Mouse (Mus musculus): ENCODE results near the gene Aebp2. TPM values are rescaled to one million over a fixed set of nuclear protein-coding genes. Genes with fewer than 3 reads are reported as not detected.

Aebp2 gene
- total and polyA plus RNA-seq, 3 experiments, result 25.9 to 42.0 (median 32.5) TPM

DNA sequence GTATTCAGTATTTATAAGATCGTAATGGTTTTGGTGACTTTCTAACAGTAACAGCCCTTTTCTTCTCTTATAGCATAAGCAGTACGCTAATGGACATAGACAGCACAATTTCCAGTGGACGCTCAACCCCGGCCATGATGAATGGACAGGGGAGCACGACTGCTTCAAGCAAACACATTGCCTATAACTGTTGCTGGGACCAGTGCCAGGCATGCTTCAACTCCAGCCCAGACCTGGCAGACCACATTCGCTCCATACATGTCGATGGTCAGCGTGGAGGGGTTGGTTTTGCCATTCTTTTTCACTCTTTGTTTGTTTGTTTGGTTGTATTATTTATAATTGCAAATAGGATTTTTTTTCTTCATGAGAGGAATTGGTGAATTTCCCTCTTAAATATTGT is 11.2 kb downstream of the Aebp2 start:
- TF ChIP-seq CHD1 (IDR thresholded peaks at IDR 0.05; ENCODE audit: low read depth, low read length) (no peak), GABPA (IDR thresholded peaks at IDR 0.05; ENCODE audit: low read depth, low read length) (no peak), MXI1 (IDR thresholded peaks at IDR 0.05; ENCODE audit: low read depth, low read length) (no peak), USF1 (IDR thresholded peaks at IDR 0.05; ENCODE audit: low read depth, low read length) (no peak), ZMIZ1 (IDR thresholded peaks at IDR 0.05; ENCODE audit: low read depth, low read length) (no peak), ZC3H11A (IDR thresholded peaks at IDR 0.05; ENCODE audit: low read depth, low read length) (no peak), USF2 (IDR thresholded peaks at IDR 0.05; ENCODE audit: borderline replicate concordance in 1 of 2, insufficient read depth in 1 of 2, low read depth in 1 of 2, low read length in 2 of 2) (no peak), POLR2AphosphoS2 (IDR thresholded peaks at IDR 0.05; ENCODE audit: low read length) (no peak), CHD2 (IDR thresholded peaks at IDR 0.05; ENCODE audit: low read length) (no peak), MYC (IDR thresholded peaks at IDR 0.05; ENCODE audit: low read depth, low read length) (no peak), E2F4 (IDR thresholded peaks at IDR 0.05; ENCODE audit: borderline replicate concordance, low read depth, low read length) (no peak), UBTF (IDR thresholded peaks at IDR 0.05; ENCODE audit: borderline replicate concordance, insufficient read depth, low read depth, low read length) (no peak), MAZ (IDR thresholded peaks at IDR 0.05; ENCODE audit: low read depth, low read length) (no peak), POLR2AphosphoS5 (IDR thresholded peaks at IDR 0.05; ENCODE audit: borderline replicate concordance, low read depth, low read length) (no peak), HCFC1 (IDR thresholded peaks at IDR 0.05; ENCODE audit: low read depth, low read length) (no peak), TBP (IDR thresholded peaks at IDR 0.05; ENCODE audit: low read depth, low read length) (no peak), RCOR1 (IDR thresholded peaks at IDR 0.05; ENCODE audit: low read depth, low read length) (no peak), GATA1 (IDR thresholded peaks at IDR 0.05; ENCODE audit: low read depth, low read length) (no peak), MYB (IDR thresholded peaks at IDR 0.05; ENCODE audit: low read depth, low read length) (no peak)

GRCm38 (mm10) chr6:140636290-140636689 is 13.8 kb downstream of the Aebp2 start:
- DNase-seq (ENCODE audit: low read depth, low spot score), result no peak
- Histone ChIP-seq H3K79me2 (ENCODE audit: control insufficient read depth, insufficient read depth, low read length, poor library complexity) (peaks cover 9% of the 10 kb centered on the region), H3K27ac (ENCODE audit: control insufficient read depth, low read depth, low read length) (no peak overlapping the region), H3K27me3 (ENCODE audit: control insufficient read depth in 1 of 2, insufficient read depth in 2 of 2, low read length in 2 of 2) (no peaks in the 10 kb centered on the region), H3K36me3 (ENCODE audit: control insufficient read depth in 1 of 2, insufficient read depth in 2 of 2, low read length in 2 of 2) (peaks cover 0 to 34% of the 10 kb centered on the region in 2 experiments; a peak in 2 of 4 replicates), H3K4me3 (ENCODE audit: control insufficient read depth in 1 of 2, insufficient read depth in 1 of 2, low read depth in 2 of 2, low read length in 2 of 2) (no peak overlapping the region), H3K4me1 (ENCODE audit: control insufficient read depth in 1 of 2, insufficient read depth in 2 of 2, low read length in 2 of 2) (no peaks in the 10 kb centered on the region), H3K9me3 (replicated peaks; ENCODE audit: insufficient read depth, low read length) (no peaks in the 10 kb centered on the region), H3K9ac (ENCODE audit: control insufficient read depth, low read depth, low read length, poor library complexity, severe bottlenecking) (no peak overlapping the region)
- no peak for TF ChIP-seq CTCF (IDR thresholded peaks at IDR 0.05 in 2 of 3, conservative IDR thresholded peaks at IDR 0.05 in 1 of 3; ENCODE audit: control insufficient read depth in 1 of 3, insufficient read depth in 1 of 3, low read depth in 2 of 3, low read length in 3 of 3, poor library complexity in 1 of 3, severe bottlenecking in 1 of 3)
- TF ChIP-seq USF1 (IDR thresholded peaks at IDR 0.05; ENCODE audit: low read depth, low read length), result no peak
- TF ChIP-seq ZMIZ1 (IDR thresholded peaks at IDR 0.05; ENCODE audit: low read depth, low read length), result no peak

More for the DNA sequence above, 11.2 kb downstream of the Aebp2 start:
- H3K27ac ChIP-seq (ENCODE audit: control insufficient read depth, low read depth, low read length), result no peak overlapping the region
- H3K9ac ChIP-seq (ENCODE audit: control insufficient read depth, low read depth, low read length, poor library complexity, severe bottlenecking), result no peak overlapping the region
- H3K79me2 ChIP-seq (ENCODE audit: control insufficient read depth, insufficient read depth, low read length, poor library complexity), result peaks cover 30% of the 10 kb centered on the region
- no peaks in the 10 kb centered on the region for H3K27me3 ChIP-seq (ENCODE audit: control insufficient read depth in 1 of 2, insufficient read depth in 2 of 2, low read length in 2 of 2)
- peaks cover 0 to 24% of the 10 kb centered on the region in 2 experiments; a peak in 3 of 4 replicates for H3K36me3 ChIP-seq (ENCODE audit: control insufficient read depth in 1 of 2, insufficient read depth in 2 of 2, low read length in 2 of 2)
- no peak overlapping the region for H3K4me3 ChIP-seq (ENCODE audit: control insufficient read depth in 1 of 2, insufficient read depth in 1 of 2, low read depth in 2 of 2, low read length in 2 of 2)
- DNase-seq (ENCODE audit: low read depth, low spot score), result no peak
- H3K4me1 ChIP-seq (ENCODE audit: control insufficient read depth in 1 of 2, insufficient read depth in 2 of 2, low read length in 2 of 2), result no peaks in the 10 kb centered on the region
- H3K9me3 ChIP-seq (replicated peaks; ENCODE audit: insufficient read depth, low read length), result no peaks in the 10 kb centered on the region

Data from MEL (cell line).